Mouse (Mus musculus) cerebellum, adult 18-20 months (tissue): ENCODE measurements around the gene Rtbdn.

Source experiments
- DNase-seq, 2 experiments: peaks; one replicate each; pipeline ENCODE4 v3.0.0; 2021

The Rtbdn gene

DNA sequence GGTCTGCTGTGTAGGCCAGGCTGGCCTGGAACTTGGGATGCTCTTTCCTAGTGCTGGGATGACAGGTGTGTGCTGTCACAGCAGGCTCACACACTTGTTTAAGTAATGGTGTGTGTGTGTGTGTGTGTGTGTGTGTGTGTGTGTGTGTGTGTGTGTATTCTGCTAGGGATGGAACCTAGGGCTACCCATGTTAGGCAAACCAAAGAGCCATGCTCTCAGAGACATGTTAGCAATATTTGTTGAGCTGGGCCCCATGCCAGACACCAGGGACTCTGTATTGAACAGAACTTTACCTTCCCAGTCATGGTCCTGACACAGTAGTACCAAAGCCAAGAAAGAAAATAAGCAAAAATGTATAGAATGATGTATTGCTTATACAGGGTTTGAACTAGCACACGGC, 19.3 kb upstream of the Rtbdn start:
- DNase-seq, result no peak

DNA sequence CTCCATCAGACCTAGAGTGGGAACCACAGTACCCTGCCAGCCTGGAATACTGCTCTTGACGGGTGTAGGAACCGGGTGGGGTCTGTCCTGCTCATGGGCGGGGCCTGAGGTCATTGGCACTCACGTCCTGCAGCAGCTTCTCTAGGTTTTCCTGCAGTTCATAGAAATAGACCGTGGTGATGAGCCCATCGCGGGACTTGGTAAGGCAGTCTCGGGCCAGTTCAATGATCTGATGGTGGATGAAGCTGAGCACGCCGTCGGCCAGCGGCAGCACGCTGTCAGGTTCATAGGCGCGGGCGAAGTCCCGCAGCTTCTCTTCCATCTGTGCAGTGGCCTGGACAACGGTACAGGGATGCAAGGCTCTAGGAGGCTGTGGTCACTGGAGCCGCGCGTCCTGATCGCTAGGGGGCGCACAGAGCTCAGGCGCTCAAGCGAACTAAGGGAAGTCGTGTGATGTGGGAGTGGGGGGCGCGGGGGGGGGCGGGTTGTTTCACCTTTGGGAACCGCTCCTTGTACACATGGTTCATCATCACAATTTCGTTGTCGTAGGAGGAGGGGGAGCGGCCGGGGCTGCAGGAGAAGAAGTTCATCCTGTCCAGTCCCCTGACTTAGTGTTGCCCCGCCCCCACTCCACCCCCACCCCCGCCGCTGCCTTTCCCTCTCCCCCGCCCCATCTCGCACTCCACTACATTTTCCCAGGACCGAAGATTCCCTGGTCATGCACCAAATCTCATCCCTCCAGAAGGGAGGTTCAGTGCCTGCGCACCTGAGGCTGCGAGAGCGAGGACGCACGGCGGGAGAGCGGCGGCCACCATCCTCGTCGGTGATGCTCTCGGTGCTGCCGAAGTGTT, 18.1 kb upstream of the Rtbdn start:
- peak; percentile 86 to 88 for DNase-seq

DNA sequence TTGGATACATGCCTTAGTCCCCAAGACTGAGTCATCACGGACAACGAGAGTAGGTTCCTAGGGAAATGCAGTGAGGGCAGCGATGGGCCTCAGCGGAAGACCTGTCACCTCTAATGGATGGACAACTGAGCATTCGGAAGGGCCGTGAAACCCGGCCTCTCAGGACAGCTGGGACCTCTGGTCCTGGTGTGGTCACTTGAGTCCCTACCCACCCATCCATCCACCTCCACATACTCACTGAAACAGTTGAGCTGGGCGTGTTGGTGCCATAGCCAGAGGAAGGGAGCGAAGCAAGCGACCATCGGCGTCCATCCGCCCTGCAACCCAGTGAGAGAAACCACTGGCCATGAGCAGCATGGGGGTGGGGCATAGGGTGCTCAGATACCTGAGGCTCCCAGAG, 16.2 kb upstream of the Rtbdn start:
- DNase-seq, result no peak

DNA sequence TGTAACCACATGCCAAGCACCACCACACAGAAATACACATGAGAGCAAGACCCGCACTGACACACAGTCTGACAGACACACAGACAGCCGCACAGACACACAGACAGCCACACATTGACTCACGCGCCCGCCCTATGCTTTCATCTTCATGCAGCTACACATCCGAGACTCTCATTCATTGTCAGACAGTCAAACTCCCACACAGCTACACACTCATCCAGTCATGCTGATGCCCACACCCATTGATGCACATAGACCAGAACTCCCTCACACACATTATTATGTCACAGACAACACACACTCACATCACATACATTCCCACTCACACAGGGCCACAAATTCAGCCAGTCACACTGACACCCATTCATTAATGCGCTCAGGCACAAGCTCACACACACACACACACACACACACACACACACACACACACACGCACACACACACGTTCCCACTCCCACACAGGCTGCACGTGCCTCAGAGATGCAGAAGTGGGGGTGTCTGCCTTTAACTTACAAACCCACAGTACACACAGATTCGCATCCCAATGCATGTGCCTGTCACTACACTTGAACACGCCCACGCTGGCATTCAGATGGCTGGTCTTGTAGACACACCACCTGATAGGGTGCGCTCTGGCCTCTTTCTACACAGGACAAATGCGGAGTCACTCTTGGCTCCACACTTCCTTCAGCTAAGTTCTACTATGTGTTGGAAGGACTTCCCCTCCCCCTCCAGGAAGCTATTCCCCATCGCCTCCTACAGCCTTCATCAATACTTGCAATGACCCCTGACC, 12.8 kb upstream of the Rtbdn start:
- DNase-seq, result no peak

DNA sequence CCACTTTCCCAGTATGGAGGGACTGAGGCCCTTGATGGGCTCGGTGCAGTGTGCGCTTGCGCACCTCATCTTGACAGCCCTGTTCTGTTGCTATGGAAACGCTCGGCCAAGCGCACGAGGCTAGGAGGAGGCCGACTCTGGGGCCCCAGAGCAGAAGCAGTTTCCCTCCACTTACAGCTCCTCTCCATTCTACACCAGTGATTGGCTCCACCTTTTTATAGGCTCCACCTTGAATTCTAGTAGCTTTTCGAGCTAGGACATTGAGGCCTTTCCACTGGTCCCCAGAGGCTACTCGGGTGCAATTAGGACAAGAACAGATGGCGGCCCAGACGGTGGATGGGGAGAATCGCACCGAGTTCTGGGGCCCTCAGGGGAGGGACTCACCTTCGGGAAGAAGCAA, 11.9 kb upstream of the Rtbdn start:
- DNase-seq, result peak; percentile 84 to 90

DNA sequence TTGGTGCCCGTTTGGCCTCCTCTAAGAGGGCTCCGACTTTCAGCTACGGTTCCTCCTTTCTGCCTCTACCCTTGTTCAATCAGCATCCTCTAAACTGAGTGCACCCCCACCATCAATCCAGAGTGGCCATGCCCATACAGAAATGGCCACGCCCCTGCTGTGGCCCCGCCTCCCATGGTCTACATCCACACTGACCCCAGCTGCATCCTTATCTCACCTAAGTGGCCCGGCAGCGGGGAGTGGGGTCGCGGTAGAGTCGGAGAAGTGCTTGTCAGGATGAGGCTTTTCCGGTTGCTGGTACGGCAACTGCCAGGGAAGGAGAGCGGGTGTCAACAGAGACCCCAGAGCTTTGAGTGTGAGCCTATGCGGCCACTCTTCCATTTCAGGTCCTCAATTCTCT, 11.3 kb upstream of the Rtbdn start:
- peak; percentile 60 to 66 for DNase-seq

DNA sequence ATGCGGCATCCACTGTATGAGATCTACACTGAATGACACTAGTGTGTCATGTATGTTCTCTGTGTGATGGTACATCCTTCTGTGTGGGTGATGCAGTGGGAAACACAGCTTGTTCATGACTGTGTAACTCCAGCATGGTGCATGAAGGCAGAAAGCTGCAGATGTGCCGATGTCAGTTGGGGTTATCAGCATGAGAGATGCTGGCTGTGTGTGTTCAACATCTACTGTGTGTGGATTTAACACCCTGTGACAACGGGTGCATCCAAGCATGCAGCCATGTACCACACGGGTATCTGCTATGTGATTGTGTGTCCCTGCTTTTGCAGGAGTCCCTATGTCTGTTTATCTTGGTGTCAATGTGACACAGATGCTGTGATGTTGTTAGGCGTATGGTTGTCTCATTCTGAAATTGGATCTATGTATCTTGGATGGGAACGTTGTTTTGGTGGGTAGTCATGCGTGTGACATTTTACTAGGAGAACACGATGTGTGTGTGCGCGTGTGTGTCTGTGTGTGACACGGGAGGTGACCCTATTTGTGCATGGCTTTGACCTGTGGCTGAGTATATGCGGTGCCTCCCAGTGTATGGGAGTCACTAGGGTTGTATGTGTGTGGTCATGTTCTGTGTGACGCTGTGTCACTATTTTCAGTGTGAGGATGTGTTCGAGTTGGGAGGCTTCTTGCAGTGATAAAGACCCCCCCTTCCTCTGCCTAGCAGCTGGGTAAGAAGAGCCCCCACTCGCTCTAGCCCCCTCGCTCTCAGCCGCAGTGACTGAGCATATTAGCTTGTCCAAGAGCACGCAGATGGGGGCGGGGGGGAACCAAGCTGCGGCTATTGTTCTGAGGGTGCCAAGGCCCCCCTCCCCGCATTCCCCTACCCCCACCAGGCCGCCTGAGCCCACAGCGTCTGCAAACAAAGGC, 10.5 kb upstream of the Rtbdn start:
- peak in 1 of 2 experiments; percentile 51 for DNase-seq

DNA sequence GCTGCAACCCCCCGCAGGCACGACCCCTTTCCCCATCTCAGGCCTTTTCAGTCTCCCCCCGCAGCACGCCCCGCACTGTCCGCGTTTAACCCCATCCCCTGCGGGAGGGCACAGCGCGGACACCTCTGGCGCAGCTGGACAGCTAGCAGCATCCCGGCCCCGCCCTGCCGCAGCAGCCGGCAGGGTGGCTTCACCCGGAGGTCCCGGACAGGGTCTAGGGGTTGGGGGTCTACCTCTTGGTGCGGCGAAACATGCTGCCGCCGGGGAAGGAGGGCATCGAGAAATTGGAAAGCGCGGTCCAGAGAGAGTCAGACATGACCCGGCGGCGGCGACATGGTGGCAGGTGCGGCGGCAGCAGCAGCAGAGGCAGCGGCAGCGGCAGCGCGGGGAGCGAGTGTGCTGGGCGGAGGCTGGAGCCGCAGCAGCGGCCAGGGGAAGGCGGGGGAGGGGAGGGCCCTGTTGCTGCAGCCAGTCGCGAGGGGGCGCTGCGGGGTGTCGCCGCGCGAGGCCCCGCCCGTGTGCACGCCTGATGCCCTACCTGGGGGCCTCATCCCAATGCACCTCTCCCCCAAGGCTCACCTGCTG, 9.7 kb upstream of the Rtbdn start, which contains the start of gene Mast1:
Gene Mast1 (minus strand): TSS at position 398 of the 585 bp plus-strand sequence.
- peak; percentile 87 to 93 for DNase-seq

DNA sequence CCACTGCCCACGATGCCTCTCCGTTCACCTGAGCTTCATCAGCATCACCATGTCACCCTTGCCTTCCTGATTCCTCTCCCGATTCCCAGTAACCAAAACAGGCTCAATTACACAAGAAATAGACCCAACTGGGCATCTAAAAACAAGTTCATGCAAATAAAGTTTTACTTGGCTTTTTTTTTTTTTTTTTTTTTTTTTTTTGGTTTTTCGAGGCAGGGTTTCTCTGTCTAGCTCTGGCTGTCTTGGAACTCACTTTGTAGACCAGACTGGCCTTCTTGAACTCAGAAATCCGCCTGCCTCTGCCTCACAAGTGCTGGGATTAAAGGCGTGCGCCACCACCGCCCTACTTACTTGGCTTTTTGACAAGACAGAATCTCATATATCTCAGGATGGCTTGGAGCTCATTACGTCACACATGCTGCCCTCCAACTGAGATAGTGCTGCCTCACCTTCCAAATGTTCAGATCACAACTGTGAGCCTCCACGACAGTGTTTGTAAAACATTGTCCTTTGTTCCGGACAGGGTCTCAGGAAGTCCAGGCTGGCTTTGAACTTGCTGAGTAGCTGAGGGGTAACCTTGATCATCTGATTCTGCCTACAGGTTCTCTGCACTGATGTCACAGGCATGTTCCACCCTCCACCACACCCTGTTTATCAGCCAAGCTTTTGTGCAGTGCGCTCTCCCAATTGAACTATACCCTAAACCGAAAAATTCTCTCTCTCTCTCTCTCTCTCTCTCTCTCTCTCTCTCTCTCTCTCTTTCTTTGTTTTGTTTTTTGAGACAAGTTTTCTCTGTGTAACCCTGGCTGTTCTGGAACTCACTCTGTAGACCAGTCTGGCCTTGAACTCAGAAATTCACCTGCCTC, 8.9 kb upstream of the Rtbdn start:
- no peak for DNase-seq

DNA sequence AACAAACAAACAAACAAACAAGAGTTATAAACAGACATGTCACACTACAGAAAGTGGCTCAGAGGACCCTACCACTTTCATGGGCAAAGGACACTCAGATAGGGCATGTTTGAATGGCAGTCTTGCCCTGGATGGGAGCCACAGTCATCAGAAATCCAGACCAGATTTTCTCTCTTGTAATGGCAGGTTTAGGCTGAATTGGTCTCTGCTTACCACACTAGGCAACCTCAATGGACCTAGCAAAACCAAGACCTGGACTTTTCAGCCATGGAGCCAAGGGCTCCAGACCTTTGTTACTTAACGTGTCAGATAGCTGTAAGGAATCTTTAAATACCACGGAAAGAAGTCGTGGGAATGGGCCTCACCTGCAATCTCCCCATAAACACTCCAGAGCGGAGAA, 3.1 kb upstream of the Rtbdn start:
- no peak for DNase-seq

DNA sequence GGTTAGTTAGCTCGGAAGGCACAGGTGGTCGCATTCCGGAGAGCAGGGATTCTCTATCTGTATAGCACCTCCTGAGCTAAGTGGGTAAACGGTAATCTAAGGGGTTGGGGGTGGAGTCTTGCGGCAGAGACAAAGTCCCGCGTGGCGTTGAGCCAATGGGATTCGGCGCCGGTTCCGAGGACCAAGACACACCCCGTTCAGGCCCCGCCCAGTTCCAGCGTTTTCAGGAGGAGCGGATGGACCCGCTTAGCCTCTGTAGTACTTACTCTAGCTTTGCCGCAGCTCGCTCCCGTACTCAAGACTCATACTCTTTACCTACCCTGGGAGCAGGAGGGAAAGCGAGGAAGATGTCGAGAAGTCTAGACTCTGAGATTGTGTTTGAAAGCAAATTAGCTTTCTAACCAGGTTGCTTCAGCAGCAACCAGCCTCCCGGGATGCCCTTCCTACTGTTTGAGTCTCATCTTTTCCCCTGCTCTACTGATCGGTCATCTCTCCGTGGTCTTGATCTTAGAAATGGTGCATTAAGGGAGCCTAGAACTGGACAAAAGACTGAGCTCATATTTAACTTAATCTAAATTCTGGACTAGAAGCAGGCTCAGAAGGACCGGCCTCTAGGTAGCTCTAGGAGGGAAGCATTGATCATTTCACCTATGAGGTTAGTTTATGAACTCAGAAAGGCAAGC, 2.2 kb upstream of the Rtbdn start:
- peak; percentile 85 to 90 for DNase-seq

DNA sequence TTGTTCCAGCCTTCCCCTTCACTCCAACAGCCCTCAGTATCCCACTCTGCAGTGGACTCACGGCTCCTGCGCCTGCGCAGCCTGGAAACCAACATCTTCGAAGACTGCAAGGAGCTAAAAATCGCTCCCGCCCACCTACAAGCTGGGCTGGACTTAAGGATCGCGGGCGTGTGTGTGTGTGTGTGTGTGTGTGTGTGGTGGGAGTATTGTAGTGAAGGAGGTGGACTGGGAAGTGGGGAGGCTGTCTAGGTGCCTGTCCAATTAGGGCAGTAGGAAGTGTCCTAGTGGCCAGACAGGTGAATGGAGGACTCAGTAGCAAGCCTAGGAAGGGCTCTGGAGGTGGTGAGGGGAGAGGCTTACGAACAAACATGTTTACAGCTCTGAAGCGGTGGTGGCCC, 1.6 kb upstream of the Rtbdn start:
- DNase-seq, result peak; percentile 58 to 65

DNA sequence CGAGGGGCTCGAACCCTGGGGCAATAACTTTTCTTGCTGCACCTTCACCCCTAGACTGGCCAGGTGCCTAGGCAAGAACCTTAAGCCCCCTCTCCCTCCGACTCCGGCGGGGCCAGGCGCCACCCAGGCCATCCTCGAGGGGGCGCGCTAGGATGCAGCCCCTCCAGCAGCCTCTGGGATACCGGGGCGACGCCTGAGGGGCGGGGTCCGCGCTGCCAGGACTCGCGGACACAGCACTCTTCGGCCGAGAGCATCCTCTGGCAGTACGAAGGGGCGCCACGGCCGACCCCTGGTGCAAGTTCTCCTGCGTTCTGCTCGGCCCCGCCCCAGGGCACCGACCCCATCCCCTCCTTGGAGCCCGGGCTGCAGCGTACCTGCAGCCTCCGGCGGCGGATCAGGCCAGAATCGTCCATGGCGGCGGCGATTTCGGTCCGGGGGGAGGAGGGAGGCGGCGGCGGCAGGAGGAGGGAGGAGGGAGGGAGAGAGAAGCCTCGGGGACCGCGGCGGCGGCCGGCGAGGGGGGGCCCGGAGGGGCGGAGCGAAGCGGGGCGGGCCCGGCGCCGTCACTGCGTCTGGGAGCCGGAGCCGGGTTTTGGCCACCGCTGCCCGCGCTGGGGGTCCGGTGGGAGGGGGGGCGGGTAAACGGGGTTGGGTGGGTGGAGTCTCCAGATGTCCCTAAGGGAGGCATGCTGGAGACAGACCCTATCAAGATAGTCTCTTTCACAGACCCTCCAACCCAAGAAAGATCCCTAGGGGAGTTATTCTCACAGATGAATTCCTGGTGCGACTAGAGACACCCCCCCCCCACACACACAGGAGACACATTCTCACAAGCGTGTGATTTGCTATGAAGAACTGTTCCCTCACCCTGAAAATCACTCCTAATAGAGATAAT, 911 bp upstream of the Rtbdn start:
- peak; percentile 72 to 81 for DNase-seq

DNA sequence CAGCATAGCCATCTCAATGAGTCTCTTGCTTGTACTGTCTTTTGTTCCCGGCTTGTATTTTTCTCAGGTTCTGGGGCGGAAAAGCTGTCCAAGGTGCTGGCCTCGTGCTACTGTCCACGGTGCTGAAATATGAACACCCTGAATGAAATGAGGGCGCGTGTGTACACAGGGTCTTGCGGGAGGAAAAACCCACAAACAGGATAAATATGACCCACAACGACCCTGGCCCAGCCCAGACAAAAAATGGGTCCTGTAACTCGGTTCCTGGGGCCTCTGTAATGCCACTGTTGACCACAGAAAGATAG, 402 bp downstream of the Rtbdn start:
- no peak for DNase-seq

DNA sequence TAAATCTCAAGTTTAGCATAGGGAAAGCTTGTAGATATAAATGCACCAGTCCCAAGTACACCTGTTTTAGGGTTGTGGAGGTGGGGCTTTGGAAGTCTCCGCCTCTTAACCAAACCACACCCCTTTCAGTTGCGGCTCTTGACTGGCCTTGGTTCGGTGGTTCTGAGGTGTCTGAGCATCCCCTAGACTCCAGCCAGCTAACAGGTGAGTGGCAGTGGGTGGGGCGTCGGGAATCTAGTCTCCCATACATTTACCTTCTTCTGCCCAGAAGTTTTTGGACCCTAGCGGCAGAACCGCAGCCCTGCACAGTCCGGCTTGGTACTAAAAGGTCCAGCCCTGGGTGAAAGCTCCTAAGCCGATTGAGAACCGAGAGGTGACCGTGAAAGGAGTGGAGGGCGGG, 3.0 kb downstream of the Rtbdn start:
- no peak for DNase-seq

DNA sequence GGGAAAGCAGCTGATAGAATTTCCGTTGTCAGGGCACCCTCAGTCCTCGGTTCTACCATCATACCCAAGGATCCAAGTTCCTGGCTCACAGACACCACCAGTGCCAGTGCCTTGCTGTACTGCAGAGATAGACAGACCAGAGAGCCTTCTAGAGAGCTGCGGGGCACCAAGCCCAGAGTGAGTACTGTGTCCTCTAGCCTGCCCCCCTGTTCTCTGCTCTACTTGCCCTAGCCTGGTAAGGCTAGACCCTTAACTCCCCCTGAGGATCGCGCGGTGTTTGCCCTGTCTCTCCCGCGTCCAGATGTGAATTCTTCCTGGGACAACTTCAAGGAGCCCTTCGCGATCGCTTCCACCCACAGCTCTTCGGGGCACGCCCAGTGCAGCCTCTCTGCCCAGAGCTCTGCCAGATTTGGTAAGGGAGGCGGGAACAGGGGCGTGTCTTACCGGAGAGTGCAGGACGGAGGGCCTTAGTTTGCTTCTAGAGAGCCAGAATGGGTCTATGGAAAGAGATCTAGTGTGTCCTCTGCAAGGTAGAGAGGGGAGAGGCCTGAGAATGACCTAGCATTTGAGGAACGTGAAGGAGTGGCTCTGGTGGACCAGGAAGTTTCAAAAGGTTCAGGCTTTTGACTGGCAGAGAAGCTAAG, 5.9 kb downstream of the Rtbdn start:
- DNase-seq, result no peak

DNA sequence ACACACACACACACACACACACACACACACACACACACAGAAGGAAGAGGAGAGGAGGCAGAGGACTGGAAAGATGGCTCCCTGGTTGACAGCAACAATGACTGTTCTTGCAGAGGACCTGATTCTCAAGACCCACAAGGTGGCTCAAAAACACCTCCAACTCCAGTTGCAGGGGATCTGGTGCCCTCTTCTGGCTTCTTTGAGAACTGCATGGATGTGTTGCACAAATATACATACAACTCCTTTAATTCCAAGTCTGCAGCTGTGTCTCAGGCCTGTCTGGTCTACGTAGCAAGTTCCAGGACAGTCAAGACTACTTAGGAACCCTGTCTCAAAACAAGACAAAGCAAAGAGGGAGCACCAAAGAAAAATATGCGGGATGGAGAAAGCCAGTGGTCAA, 10.0 kb downstream of the Rtbdn start:
- DNase-seq, result peak; percentile 82 to 85

DNA sequence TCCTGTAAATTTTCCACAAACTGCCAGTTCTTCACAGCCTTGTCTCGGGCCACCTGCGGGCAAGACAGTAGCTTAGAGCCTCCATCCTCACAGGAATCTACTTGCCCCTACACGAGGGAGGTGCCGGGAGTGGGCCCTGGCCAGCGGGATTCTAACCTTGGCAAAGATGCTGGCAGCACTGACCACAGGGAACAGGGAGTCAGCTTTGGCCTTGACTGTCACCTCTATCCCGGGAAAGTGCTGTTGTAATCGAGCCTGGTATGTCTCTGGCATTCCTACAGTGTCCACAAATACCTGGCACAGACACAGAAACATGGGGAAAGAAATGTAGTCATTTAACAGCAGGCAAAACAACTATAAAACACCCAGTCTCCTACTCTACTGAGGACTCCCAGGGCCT, 13.0 kb downstream of the Rtbdn start:
- DNase-seq, result no peak

DNA sequence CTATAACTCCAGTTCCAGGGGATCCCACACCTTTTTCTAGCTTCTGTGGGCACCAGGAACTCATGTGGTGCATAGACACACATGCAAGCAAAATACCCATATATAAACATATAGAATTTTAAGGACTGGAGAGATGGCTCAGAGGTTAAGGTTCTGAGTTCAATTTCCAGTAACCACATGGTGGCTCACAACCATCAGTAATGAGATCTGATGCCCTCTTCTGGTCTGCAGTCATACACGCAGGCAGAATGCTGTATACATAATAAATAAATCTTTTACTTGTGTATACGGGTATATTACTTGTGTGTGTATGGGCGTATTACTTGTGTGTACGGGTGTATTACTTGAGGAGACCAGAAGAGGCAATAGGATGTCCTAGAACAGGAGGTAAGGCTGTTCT, 17.2 kb downstream of the Rtbdn start:
- DNase-seq, result no peak
